Mouse (Mus musculus): ENCODE measurements around the gene Olfr221. TPM values are rescaled to one million over a fixed set of nuclear protein-coding genes. Genes with fewer than 3 reads are reported as not detected.

The Olfr221 gene
- polyA plus RNA-seq, 1 experiment from 2014 or later, result not detected

DNA sequence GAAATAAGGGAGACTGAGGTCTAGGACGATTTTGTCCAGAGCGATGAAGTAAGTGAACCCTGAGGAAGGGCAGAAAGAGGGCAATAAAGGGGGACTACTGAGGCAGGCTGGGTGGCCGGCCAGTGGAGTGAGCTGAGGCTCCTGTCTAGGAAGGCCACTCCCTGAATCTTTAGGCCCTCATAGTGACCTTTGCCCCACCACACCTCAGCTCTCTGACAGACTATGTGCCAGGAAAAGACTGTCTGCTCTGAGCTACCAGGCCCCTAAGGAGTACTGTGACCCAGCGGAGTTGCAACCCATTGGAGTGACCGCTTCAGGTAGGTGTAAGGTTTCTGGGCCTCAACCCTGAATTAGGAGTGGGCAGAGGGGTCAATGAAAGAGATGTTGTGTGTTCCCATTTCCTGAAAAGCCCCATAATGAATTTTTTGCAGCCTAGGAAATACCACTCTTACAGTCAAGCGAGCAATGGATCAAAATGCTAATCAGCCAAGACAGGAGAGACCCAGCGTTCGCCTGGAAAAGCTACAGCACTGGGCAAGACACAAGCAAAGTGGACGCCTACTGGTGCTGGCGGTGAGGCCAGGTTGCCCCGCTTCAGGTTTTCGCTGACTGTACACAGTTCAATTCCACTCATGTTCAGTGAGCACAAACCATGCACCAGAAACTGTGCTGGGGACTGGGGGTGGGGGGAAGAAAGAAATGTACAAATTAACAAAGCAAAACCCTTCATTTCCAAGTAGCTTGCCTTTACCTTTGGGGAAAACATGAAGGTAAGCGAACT is 25.4 kb downstream of the Olfr221 start:
- 77% methylated on average over 13 of the region's 13 CpGs for WGBS
- DNase-seq (ENCODE audit: low spot score), result no peak
- Histone ChIP-seq H3K27me3 (replicated peaks; ENCODE audit: low read depth, poor library complexity, severe bottlenecking) (no peaks in the 10 kb centered on the region), H3K36me3 (replicated peaks) (peaks cover 5% of the 10 kb centered on the region; the same call in 1 of the 2 replicates), H3K9me3 (no peaks in the 10 kb centered on the region), H3K4me3 (peak overlapping the region; percentile 23), H3K27ac (replicated peaks) (peak overlapping the region; percentile 99), H3K4me1 (peaks cover 75% of the 10 kb centered on the region)

DNA sequence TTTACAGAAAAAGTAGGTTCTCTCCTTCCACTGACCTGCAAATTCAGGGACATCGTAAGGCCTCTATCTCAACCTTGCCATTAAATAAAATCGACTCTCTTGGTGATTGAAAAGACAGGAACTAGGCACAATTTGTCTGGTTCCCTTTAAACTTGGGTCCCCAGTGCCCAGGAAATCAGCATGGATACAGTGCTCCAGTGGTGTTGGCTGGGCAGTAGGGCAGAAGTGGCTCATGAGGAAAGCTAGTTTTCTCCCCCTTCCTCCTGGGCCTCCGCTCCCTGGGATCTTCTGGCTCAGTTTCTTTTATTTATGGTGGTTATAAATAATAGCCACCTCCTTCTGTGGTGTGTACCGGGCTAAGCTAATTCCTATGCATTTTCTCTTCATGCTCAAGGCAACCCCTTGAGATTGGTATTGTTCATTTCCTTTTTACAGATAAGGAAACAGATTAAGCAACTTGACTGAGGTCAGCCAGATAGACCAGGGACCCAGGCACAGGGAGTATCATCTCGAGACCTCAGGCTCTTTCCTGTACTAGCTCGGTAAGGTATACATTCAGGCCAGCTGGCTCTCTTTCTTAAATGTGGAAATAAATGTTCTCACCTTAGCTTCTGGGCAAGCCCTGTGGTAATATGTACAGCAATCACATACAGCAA is 26.7 kb downstream of the Olfr221 start, which contains the start of gene Tmem253:
Tmem253 (plus strand) TSS at position 214 of the 656 bp plus-strand sequence.
- H3K4me1 ChIP-seq, result peaks cover 76% of the 10 kb centered on the region
- no peak for DNase-seq (ENCODE audit: low spot score)
- H3K9me3 ChIP-seq, result no peaks in the 10 kb centered on the region
- no peaks in the 10 kb centered on the region for H3K27me3 ChIP-seq (replicated peaks; ENCODE audit: low read depth, poor library complexity, severe bottlenecking)
- H3K27ac ChIP-seq (replicated peaks), result peak within 1 kb of the TSS; percentile 99
- WGBS, result 54% methylated on average over 6 of the region's 6 CpGs
- H3K36me3 ChIP-seq (replicated peaks), result peaks cover 5% of the 10 kb centered on the region; the same call in 1 of the 2 replicates
- peak within 1 kb of the TSS; percentile 80 for H3K4me3 ChIP-seq

GRCm38 (mm10) chr14:52014761-52015311 is 27.4 kb downstream of the Olfr221 start:
- peak overlapping the region; percentile 80 for H3K4me3 ChIP-seq
- peak overlapping the region; percentile 99 for H3K27ac ChIP-seq (replicated peaks)
- H3K27me3 ChIP-seq (replicated peaks; ENCODE audit: low read depth, poor library complexity, severe bottlenecking), result no peaks in the 10 kb centered on the region
- WGBS, result 1% methylated on average over 28 of the region's 28 CpGs
- H3K4me1 ChIP-seq, result peaks cover 82% of the 10 kb centered on the region
- peak; percentile 88 for DNase-seq (ENCODE audit: low spot score)
- peaks cover 6% of the 10 kb centered on the region; the same call in 1 of the 2 replicates for H3K36me3 ChIP-seq (replicated peaks)
- no peaks in the 10 kb centered on the region for H3K9me3 ChIP-seq

DNA sequence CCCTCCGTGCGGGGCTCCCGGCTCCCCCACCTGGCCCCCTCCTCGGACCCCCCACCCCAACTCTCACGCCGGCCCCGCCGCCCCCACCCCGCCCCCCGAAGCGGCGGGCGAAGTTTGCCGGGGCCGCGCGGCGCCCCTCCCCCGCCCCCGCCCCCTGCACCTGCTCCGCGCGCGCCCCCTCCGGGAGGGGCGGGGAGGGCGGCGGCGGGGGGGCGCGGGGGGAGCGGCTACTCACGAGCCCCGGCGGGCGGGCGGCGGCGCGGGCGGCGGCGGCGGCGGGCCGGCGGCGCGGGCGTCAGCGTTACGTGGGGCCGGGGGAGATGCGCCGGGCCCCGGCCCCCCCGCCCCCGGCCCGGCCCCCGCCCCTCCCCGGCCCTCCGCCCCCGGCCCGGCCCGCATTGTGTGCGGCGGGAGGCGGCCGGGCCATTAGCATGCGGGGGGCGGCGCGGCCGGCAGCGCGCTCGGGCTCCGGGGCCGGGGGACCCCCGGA is 27.9 kb downstream of the Olfr221 start:
- Histone ChIP-seq H3K27ac (replicated peaks) (peak overlapping the region; percentile 99), H3K36me3 (replicated peaks) (peaks cover 11% of the 10 kb centered on the region), H3K4me3 (peak overlapping the region; percentile 80), H3K27me3 (replicated peaks; ENCODE audit: low read depth, poor library complexity, severe bottlenecking) (no peaks in the 10 kb centered on the region), H3K4me1 (peaks cover 87% of the 10 kb centered on the region), H3K9me3 (no peaks in the 10 kb centered on the region)
- 3% methylated on average over 38 of the region's 80 CpGs for WGBS
- no peak for DNase-seq (ENCODE audit: low spot score)

GRCm38 (mm10) chr14:52013771-52014219 is 28.5 kb downstream of the Olfr221 start:
- Histone ChIP-seq H3K4me1 (peaks cover 87% of the 10 kb centered on the region), H3K4me3 (peak overlapping the region; percentile 80), H3K27me3 (replicated peaks; ENCODE audit: low read depth, poor library complexity, severe bottlenecking) (no peaks in the 10 kb centered on the region), H3K9me3 (no peaks in the 10 kb centered on the region), H3K36me3 (replicated peaks) (peaks cover 16% of the 10 kb centered on the region), H3K27ac (replicated peaks) (peak overlapping the region; percentile 99)
- DNase-seq (ENCODE audit: low spot score), result peak; percentile 75
- WGBS, result 2% methylated on average over 23 of the region's 24 CpGs

- Histone ChIP-seq H3K36me3 (replicated peaks) (peaks cover 20% of the 10 kb centered on the region), H3K9me3 (no peaks in the 10 kb centered on the region), H3K27me3 (replicated peaks; ENCODE audit: low read depth, poor library complexity, severe bottlenecking) (no peaks in the 10 kb centered on the region), H3K4me3 (peak overlapping the region; percentile 80), H3K4me1 (peaks cover 87% of the 10 kb centered on the region), H3K27ac (replicated peaks) (peak overlapping the region; percentile 99)
- WGBS, result 53% methylated on average over 8 of the region's 8 CpGs
- DNase-seq (ENCODE audit: low spot score), result peak; percentile 21
These were observed 29.1 kb downstream of the Olfr221 start for GRCm38 (mm10) chr14:52013021-52013610.

DNA sequence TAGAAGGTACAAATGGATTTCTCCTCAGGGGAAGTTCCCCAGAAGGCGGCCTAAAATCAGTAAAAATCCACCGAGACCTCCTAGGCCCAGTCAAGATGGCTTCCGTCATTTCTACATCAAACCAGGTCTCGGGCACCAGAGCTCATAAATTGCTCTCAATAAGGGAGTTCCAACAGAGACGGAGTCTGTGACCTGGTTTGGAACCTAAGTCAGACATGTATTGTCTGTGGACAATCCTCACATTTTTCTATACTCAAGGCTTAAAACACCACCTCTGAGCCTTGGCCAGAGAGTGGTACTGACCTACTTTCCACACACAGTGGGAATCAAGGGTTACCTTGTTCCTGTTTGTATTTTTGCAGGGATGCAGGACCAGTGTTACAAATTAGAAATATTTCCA is 29.7 kb downstream of the Olfr221 start:
- H3K9me3 ChIP-seq, result no peaks in the 10 kb centered on the region
- peak overlapping the region; percentile 99 for H3K27ac ChIP-seq (replicated peaks)
- H3K4me3 ChIP-seq, result peak overlapping the region; percentile 80
- H3K36me3 ChIP-seq (replicated peaks), result peaks cover 20% of the 10 kb centered on the region
- DNase-seq (ENCODE audit: low spot score), result no peak
- peaks cover 83% of the 10 kb centered on the region for H3K4me1 ChIP-seq
- no peaks in the 10 kb centered on the region for H3K27me3 ChIP-seq (replicated peaks; ENCODE audit: low read depth, poor library complexity, severe bottlenecking)
- WGBS, result 64% methylated on average over 5 of the region's 5 CpGs

GRCm38 (mm10) chr14:52012085-52012484 is 30.2 kb downstream of the Olfr221 start:
- peak overlapping the region; percentile 80; the same call in 1 of the 2 replicates for H3K4me3 ChIP-seq
- H3K9me3 ChIP-seq, result no peaks in the 10 kb centered on the region
- no peak overlapping the region for H3K27ac ChIP-seq (replicated peaks)
- no peak for DNase-seq (ENCODE audit: low spot score)
- H3K36me3 ChIP-seq (replicated peaks), result peaks cover 24% of the 10 kb centered on the region
- H3K4me1 ChIP-seq, result peaks cover 80% of the 10 kb centered on the region
- 83% methylated on average over 4 of the region's 4 CpGs for WGBS
- H3K27me3 ChIP-seq (replicated peaks; ENCODE audit: low read depth, poor library complexity, severe bottlenecking), result no peaks in the 10 kb centered on the region

GRCm38 (mm10) chr14:52011683-52012082 is 30.6 kb downstream of the Olfr221 start:
- H3K36me3 ChIP-seq (replicated peaks), result peaks cover 28% of the 10 kb centered on the region
- H3K4me3 ChIP-seq, result peak overlapping the region; percentile 57; the same call in 1 of the 2 replicates
- H3K4me1 ChIP-seq, result peaks cover 76% of the 10 kb centered on the region
- no peaks in the 10 kb centered on the region for H3K9me3 ChIP-seq
- H3K27me3 ChIP-seq (replicated peaks; ENCODE audit: low read depth, poor library complexity, severe bottlenecking), result no peaks in the 10 kb centered on the region
- WGBS, result 65% methylated on average over 1 of the region's 1 CpGs
- DNase-seq (ENCODE audit: low spot score), result peak; percentile 28
- peak overlapping the region; percentile 89; the same call in 1 of the 2 replicates for H3K27ac ChIP-seq (replicated peaks)

- WGBS, result under 1% methylated on average over 9 of the region's 9 CpGs
- DNase-seq (ENCODE audit: low spot score), result peak; percentile 82
- peaks cover 65% of the 10 kb centered on the region for H3K4me1 ChIP-seq
These were observed 31.7 kb downstream of the Olfr221 start for GRCm38 (mm10) chr14:52010446-52011111.

GRCm38 (mm10) chr14:52009841-52010240 is 32.4 kb downstream of the Olfr221 start:
- H3K9me3 ChIP-seq, result no peaks in the 10 kb centered on the region
- H3K27ac ChIP-seq (replicated peaks), result peak overlapping the region; percentile 89
- H3K4me3 ChIP-seq, result peak overlapping the region; percentile 57
- DNase-seq (ENCODE audit: low spot score), result no peak
- WGBS, result 49% methylated on average over 6 of the region's 6 CpGs
- peaks cover 47% of the 10 kb centered on the region for H3K36me3 ChIP-seq (replicated peaks)
- H3K4me1 ChIP-seq, result peaks cover 64% of the 10 kb centered on the region
- no peaks in the 10 kb centered on the region for H3K27me3 ChIP-seq (replicated peaks; ENCODE audit: low read depth, poor library complexity, severe bottlenecking)

More at GRCm38 (mm10) chr14:52010446-52011111, 31.7 kb downstream of the Olfr221 start:
- H3K27me3 ChIP-seq (replicated peaks; ENCODE audit: low read depth, poor library complexity, severe bottlenecking), result no peaks in the 10 kb centered on the region
- H3K9me3 ChIP-seq, result no peaks in the 10 kb centered on the region
- H3K4me3 ChIP-seq, result peak overlapping the region; percentile 57
- peak overlapping the region; percentile 89 for H3K27ac ChIP-seq (replicated peaks)
- peaks cover 39% of the 10 kb centered on the region for H3K36me3 ChIP-seq (replicated peaks)
